Mouse (Mus musculus): Measurements from ENCODE around the gene Crybb1. TPM values are rescaled to one million over a fixed set of nuclear protein-coding genes. Genes with fewer than 3 reads are reported as not detected.

Crybb1 gene
- not detected for total RNA-seq (2023)

GRCm38 (mm10) chr5:112255426-112255825 lies at the start of gene Crybb1:
Crybb1 (plus strand) TSS chr5:112255815.

GRCm38 (mm10) chr5:112252400-112252799 lies 3.2 kb upstream of the Crybb1 start, which contains the start of gene Cryba4:
Cryba4 (minus strand) TSS chr5:112252518.

GRCm38 (mm10) chr5:112276267-112276873 lies 20.8 kb downstream of the Crybb1 start, which contains the start of gene Tpst2:
Tpst2 (plus strand) TSS chr5:112276691.

Other genes with a start within 250 kb of the Crybb1 start
- 1 to 10 TPM in 1 of 2 experiments, not detected in 1; 1.0 TPM for gene Cryba4, start 3.3 kb upstream of the Crybb1 start, total RNA-seq (2023)
- gene Tpst2, start 20.9 kb downstream of the Crybb1 start, total RNA-seq (2023), result 10 to 100 TPM; 84.1 to 87.1 TPM
- gene Tfip11, start 70.5 kb downstream of the Crybb1 start, total RNA-seq (2023), result 100 to 1,000 TPM in 1 of 2 experiments, 10 to 100 TPM in 1; 99.5 to 111 TPM
- gene Srrd, start 87.2 kb downstream of the Crybb1 start, total RNA-seq (2023), result 10 to 100 TPM; 44.3 to 46.5 TPM
- gene Hps4, start 87.3 kb downstream of the Crybb1 start, total RNA-seq (2023), result 10 to 100 TPM; 36.3 to 38.0 TPM
- not detected for gene Gm6583, start 100.2 kb downstream of the Crybb1 start, total RNA-seq (2023)
- not detected for gene Asphd2, start 139.1 kb downstream of the Crybb1 start, total RNA-seq (2023)
- gene Gm6588, start 193.6 kb downstream of the Crybb1 start, total RNA-seq (2023), result not detected